Mouse (Mus musculus) brain, embryonic 14.5 days (tissue): ENCODE measurements at regions not wholly inside any gene's neighbourhood (a gene's known extent, or its start where the extent isn't known, plus 50 kb on each side); places are given as distances from the start of the nearest gene placed in this dataset.

Experiments
- CTCF ChIP-seq: fragments of 200-500 bp; IDR thresholded peaks from 2 replicates; pipeline ENCODE4 v1.5.1; 2012; ENCODE audit warnings: inconsistent platforms, mild to moderate bottlenecking, moderate library complexity, borderline replicate concordance; ENCODE audit not compliant: insufficient read depth, insufficient read length; ENCODE audit errors: extremely low read depth
- POLR2A ChIP-seq: fragments of 200-500 bp; IDR thresholded peaks from 2 replicates; pipeline ENCODE4 v1.6.1; 2012; ENCODE audit warnings: mild to moderate bottlenecking, inconsistent platforms, borderline replicate concordance; ENCODE audit not compliant: poor library complexity, insufficient read depth, insufficient read length, severe bottlenecking; ENCODE audit errors: extremely low read depth

DNA sequence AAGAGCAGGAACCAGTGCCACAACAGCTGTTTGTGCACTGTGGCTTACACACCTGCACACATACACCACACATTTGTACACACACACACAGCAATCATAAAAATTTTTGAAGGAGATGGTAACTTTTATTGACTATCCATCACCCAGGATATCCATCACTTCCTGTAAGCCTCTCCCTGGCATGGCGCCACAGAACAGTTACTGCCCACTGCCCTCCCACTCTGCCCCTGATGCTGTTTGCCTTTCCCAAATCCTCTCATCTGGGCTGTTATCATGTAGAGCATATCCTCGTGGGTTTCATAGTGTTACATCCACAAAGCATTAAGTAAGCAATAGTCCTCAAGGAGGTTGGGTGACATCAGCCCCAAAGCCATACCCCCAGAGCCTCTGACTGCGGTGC lies 84.0 kb upstream of the Ankrd55 start:
- TF ChIP-seq CTCF: no peak
- TF ChIP-seq POLR2A: no peak
